Mouse (Mus musculus): ENCODE results near the gene Zfand3.

GRCm38 (mm10) chr17:29994459-29994858 lies 10.1 kb upstream of the Zfand3 start:
- no peak for TF ChIP-seq CTCF (IDR thresholded peaks at IDR 0.05; ENCODE audit: low read depth)
- no peak for TF ChIP-seq EP300 (IDR thresholded peaks at IDR 0.05; ENCODE audit: low read depth)

Data from liver, embryonic 14.5 days (tissue).